Mouse (Mus musculus): ENCODE measurements at regions not wholly inside any gene's neighbourhood (a gene's known extent, or its start where the extent isn't known, plus 50 kb on each side); places are given as distances from the start of the nearest gene placed in this dataset.

DNA sequence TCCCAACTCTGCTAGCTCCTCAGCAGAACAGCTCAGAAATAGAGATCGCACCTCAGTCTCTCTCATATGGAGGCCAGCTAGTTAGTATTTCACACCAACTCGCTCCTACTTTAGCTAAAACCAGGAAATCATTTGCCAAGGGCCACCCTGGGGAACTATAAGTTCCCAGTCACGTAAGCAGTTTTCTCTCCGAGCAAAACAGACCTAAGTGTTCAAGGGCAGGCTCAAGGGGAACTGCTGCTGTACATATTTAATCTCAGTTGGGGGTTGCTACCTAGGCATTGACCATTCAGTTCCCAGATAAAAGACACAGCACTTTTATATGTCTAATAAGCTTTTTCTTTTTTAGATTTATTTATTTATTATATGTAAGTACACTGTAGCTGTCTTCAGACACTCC lies 93.5 kb upstream of the Cpm start:
- no peaks in the 10 kb centered on the region for H3K27me3 ChIP-seq (ENCODE audit: control insufficient read depth, insufficient read depth, low read length)
- H3K9me3 ChIP-seq (ENCODE audit: control insufficient read depth, low read length): no peaks in the 10 kb centered on the region
- H3K27ac ChIP-seq (ENCODE audit: low read depth, low read length): no peak overlapping the region
- WGBS: 84% methylated on average over 4 of the region's 4 CpGs
- H3K9ac ChIP-seq (ENCODE audit: low read depth, low read length): no peak overlapping the region
- H3K4me1 ChIP-seq (ENCODE audit: control insufficient read depth, insufficient read depth, low read length): no peaks in the 10 kb centered on the region
- no peak for ATAC-seq (ENCODE audit: low FRiP score, low TSS enrichment)
- H3K36me3 ChIP-seq (ENCODE audit: control insufficient read depth, insufficient read depth, low read length): no peaks in the 10 kb centered on the region
- H3K4me2 ChIP-seq (replicated peaks; ENCODE audit: low read depth, low read length): no peak overlapping the region
- no peak overlapping the region for H3K4me3 ChIP-seq (ENCODE audit: low read length)

DNA sequence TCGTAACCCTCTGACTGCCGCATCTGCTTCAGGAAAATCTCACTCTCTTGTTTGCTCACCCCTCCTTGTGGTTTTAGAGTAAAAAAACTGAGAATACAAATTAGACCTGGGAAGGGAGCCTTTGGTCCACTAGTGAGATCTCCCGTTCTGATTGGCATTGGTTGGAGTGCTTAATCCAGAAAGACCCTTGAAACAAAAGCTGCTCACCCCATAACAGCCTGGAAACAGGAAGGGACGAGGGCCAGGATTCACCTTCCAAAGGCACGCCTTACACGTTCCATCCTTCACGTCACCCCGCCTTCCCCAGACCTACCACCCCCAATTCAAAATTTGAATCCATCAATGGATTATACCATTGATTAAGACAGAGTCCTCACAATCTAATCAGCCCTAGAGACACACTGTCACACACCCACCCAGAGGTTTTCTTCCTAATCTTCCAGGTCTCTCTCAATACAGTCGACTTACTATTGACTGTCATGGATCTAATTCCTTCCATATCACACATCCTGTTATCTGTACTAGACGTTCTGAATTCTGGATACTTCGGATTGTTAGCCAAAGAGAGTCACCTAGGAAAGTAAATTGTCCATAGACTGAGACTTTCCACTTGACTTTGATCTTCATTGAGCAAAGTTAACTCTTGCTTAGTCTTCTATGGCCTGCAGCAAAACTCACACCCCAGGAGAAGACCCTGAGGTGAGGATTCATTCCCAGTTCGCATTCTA lies 94.1 kb upstream of the Cpm start:
- Histone ChIP-seq H3K9me3 (ENCODE audit: control insufficient read depth, low read length) (no peaks in the 10 kb centered on the region), H3K4me3 (ENCODE audit: low read length) (no peak overlapping the region), H3K9ac (ENCODE audit: low read depth, low read length) (no peak overlapping the region), H3K27ac (ENCODE audit: low read depth, low read length) (no peak overlapping the region), H3K4me1 (ENCODE audit: control insufficient read depth, insufficient read depth, low read length) (no peaks in the 10 kb centered on the region), H3K4me2 (replicated peaks; ENCODE audit: low read depth, low read length) (no peak overlapping the region), H3K36me3 (ENCODE audit: control insufficient read depth, insufficient read depth, low read length) (no peaks in the 10 kb centered on the region), H3K27me3 (ENCODE audit: control insufficient read depth, insufficient read depth, low read length) (no peaks in the 10 kb centered on the region)
- 88% methylated on average over 12 of the region's 12 CpGs for WGBS
- no peak for ATAC-seq (ENCODE audit: low FRiP score, low TSS enrichment)

DNA sequence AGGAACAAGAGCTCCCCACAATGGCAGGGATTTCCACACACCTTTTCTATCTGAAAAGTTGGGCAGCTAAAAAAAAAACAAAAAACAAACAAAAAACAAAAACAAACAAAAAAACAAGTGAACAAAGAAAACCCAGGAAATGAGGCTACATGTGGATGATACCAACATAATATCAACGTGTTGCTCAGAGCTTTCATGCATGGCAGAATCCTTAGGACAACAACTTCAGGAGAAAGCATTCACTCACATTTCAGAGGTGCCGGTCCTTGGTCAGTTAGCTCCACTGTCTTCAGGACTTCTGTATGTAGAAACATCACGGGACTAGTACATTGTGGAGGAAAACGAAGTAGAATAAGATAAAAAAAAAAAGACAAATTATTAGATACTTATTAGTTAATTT lies 94.8 kb upstream of the Cpm start:
- H3K4me1 ChIP-seq (ENCODE audit: control insufficient read depth, insufficient read depth, low read length): no peaks in the 10 kb centered on the region
- ATAC-seq (ENCODE audit: low FRiP score, low TSS enrichment): no peak
- no peak overlapping the region for H3K27ac ChIP-seq (ENCODE audit: low read depth, low read length)
- no peak overlapping the region for H3K4me3 ChIP-seq (ENCODE audit: low read length)
- WGBS: 80% methylated on average over 4 of the region's 4 CpGs
- no peak overlapping the region for H3K9ac ChIP-seq (ENCODE audit: low read depth, low read length)
- no peaks in the 10 kb centered on the region for H3K9me3 ChIP-seq (ENCODE audit: control insufficient read depth, low read length)
- no peak overlapping the region for H3K4me2 ChIP-seq (replicated peaks; ENCODE audit: low read depth, low read length)
- H3K36me3 ChIP-seq (ENCODE audit: control insufficient read depth, insufficient read depth, low read length): no peaks in the 10 kb centered on the region
- no peaks in the 10 kb centered on the region for H3K27me3 ChIP-seq (ENCODE audit: control insufficient read depth, insufficient read depth, low read length)

GRCm38 (mm10) chr10:117533541-117534386 lies 95.5 kb upstream of the Cpm start:
- no peak overlapping the region for H3K27ac ChIP-seq (ENCODE audit: low read depth, low read length)
- no peaks in the 10 kb centered on the region for H3K27me3 ChIP-seq (ENCODE audit: control insufficient read depth, insufficient read depth, low read length)
- H3K9me3 ChIP-seq (ENCODE audit: control insufficient read depth, low read length): no peaks in the 10 kb centered on the region
- H3K4me3 ChIP-seq (ENCODE audit: low read length): no peak overlapping the region
- ATAC-seq (ENCODE audit: low FRiP score, low TSS enrichment): no peak
- H3K4me2 ChIP-seq (replicated peaks; ENCODE audit: low read depth, low read length): no peak overlapping the region
- H3K4me1 ChIP-seq (ENCODE audit: control insufficient read depth, insufficient read depth, low read length): no peaks in the 10 kb centered on the region
- H3K9ac ChIP-seq (ENCODE audit: low read depth, low read length): no peak overlapping the region
- no peaks in the 10 kb centered on the region for H3K36me3 ChIP-seq (ENCODE audit: control insufficient read depth, insufficient read depth, low read length)
- 85% methylated on average over 8 of the region's 8 CpGs for WGBS

DNA sequence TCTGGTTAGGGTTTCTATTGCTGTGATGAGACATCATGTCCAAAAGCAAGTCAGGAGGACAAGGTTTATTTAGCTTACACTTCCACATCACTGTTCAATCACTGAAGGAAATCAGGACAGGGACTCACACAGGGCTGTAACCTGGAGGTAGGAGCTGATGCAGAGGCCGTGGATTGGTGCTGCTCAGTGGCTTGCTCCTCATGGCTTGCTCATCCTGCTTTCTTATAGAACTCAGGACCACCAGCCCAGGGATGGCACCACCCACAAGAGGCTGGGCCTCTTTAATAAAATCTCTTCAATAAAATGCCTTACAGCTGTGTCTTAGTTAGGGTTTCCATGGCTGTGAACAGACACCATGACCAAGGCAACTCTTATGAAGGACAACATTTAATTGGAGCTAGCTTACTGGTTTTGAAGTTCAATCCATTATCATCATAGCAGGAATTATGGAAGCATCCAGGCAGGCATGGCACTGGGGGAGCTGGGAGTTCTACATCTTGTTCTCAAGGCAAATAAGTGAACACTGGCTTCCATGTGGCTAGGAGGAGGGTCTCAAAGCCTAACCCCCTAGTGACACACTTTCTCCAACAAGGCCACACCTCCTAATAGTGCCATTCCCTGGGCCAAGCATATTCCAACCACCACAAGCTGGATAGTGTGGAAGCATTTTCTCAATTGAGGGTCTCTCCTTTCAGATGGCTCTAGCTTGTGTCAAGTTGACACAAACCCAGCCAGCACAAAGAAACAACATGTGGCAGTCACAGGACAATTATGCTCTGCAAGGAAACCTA lies 96.4 kb upstream of the Cpm start:
- no peaks in the 10 kb centered on the region for H3K4me1 ChIP-seq (ENCODE audit: control insufficient read depth, insufficient read depth, low read length)
- no peaks in the 10 kb centered on the region for H3K9me3 ChIP-seq (ENCODE audit: control insufficient read depth, low read length)
- no peak overlapping the region for H3K4me3 ChIP-seq (ENCODE audit: low read length)
- H3K36me3 ChIP-seq (ENCODE audit: control insufficient read depth, insufficient read depth, low read length): no peaks in the 10 kb centered on the region
- H3K27ac ChIP-seq (ENCODE audit: low read depth, low read length): no peak overlapping the region
- ATAC-seq (ENCODE audit: low FRiP score, low TSS enrichment): no peak
- 80% methylated on average over 1 of the region's 1 CpGs for WGBS
- H3K4me2 ChIP-seq (replicated peaks; ENCODE audit: low read depth, low read length): no peak overlapping the region
- H3K27me3 ChIP-seq (ENCODE audit: control insufficient read depth, insufficient read depth, low read length): no peaks in the 10 kb centered on the region
- H3K9ac ChIP-seq (ENCODE audit: low read depth, low read length): no peak overlapping the region

DNA sequence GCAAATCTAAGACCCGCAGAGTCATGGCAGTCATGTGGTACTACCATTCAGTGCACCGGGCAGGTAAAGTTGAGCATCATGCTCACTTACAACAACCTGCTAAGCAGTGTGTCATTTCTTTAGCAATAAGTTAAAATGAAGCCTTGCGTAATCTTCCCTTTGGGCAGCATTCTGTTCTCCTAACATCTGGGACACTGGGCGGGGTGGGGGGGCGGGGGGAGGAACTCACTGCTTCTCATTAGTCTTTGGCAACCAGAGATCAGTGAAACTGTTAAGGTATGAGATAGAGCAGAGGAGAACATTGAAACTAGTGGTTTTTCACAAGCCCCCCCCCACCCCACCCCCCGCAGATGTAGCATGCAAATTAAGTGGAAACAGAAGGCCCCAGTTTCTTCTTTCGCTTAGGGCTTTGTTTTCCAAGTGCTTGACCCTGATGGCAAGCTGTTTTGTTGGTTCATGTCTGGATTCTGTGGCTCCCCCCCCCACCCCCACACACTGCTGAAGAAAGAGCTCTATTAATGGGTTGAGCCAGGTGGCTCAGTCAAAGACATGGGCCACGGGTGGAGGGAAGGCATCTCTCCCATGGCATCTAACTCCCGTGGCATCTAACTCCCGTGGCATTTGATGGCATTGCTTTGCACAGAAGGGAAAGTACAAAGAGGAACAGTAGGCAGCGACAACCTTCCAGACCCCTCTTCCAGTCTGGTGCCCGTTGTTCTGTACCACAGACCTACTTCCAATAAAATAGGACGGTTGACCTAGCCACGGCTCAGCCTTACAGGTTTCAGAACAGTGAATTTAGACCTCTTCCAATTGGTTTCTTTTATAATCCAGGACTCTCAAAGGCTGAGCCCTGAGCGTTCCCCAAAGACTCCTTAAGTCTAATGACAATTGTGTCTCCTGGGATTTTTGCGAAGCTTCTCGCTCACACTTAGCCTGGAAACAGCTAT lies 97.2 kb upstream of the Cpm start:
- H3K4me3 ChIP-seq (ENCODE audit: low read length): no peak overlapping the region
- no peak overlapping the region for H3K9ac ChIP-seq (ENCODE audit: low read depth, low read length)
- no peaks in the 10 kb centered on the region for H3K4me1 ChIP-seq (ENCODE audit: control insufficient read depth, insufficient read depth, low read length)
- no peaks in the 10 kb centered on the region for H3K36me3 ChIP-seq (ENCODE audit: control insufficient read depth, insufficient read depth, low read length)
- no peaks in the 10 kb centered on the region for H3K27me3 ChIP-seq (ENCODE audit: control insufficient read depth, insufficient read depth, low read length)
- H3K9me3 ChIP-seq (ENCODE audit: control insufficient read depth, low read length): no peaks in the 10 kb centered on the region
- 87% methylated on average over 17 of the region's 17 CpGs for WGBS
- H3K27ac ChIP-seq (ENCODE audit: low read depth, low read length): no peak overlapping the region
- no peak for ATAC-seq (ENCODE audit: low FRiP score, low TSS enrichment)
- H3K4me2 ChIP-seq (replicated peaks; ENCODE audit: low read depth, low read length): no peak overlapping the region

DNA sequence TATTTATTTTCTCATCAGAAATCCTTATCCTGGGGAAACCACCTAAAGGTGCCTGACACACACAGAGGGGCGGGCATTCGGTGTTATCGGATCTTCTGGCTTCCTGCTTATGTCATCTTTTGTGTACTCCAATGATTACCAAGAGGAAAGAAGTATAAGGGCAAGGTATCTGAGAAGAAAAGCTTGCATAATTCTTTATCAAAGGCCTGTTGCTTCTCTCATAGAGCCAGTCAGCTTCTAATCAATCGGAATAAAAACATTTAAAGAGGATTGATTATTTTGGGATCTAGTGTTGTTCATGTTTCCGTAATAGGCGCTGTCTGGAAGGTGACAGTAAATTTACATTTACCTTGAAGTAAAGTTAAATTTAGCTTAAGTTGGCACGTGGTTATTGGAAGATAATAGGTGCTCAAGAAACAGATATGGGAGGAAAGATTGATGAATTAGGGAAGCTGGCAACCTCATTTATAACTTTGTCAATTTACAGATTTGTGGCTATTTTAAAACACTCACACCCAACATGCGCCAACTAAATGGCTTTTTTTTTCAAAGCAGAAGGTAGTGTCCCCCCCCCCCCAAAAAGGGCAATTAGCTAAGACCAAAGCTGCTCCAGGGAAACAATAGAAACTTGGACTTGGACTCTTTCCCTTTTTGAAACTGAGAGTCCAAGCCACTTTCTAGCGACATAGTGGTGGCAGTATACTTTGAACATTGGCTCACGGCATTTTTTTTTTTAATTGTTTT lies 98.3 kb upstream of the Cpm start:
- ATAC-seq (ENCODE audit: low FRiP score, low TSS enrichment): no peak
- 84% methylated on average over 10 of the region's 10 CpGs for WGBS
- H3K36me3 ChIP-seq (ENCODE audit: control insufficient read depth, insufficient read depth, low read length): no peaks in the 10 kb centered on the region

More for the DNA sequence above, 98.3 kb upstream of the Cpm start:
- Histone ChIP-seq H3K27ac (ENCODE audit: low read depth, low read length) (no peak overlapping the region), H3K4me1 (ENCODE audit: control insufficient read depth, insufficient read depth, low read length) (no peaks in the 10 kb centered on the region), H3K4me3 (ENCODE audit: low read length) (no peak overlapping the region), H3K9ac (ENCODE audit: low read depth, low read length) (no peak overlapping the region), H3K9me3 (ENCODE audit: control insufficient read depth, low read length) (no peaks in the 10 kb centered on the region), H3K27me3 (ENCODE audit: control insufficient read depth, insufficient read depth, low read length) (no peaks in the 10 kb centered on the region), H3K4me2 (replicated peaks; ENCODE audit: low read depth, low read length) (no peak overlapping the region)
